Mouse (Mus musculus) liver, embryonic 16.5 days (tissue): ENCODE data around the gene Psg16. TPM values are rescaled to one million over a fixed set of nuclear protein-coding genes. Genes with fewer than 3 reads are reported as not detected.
"Not testable (repeated sequence)": the region's sequence is repeated elsewhere in the genome, so short reads cannot be mapped to it uniquely, and the experiment has no call there.

Source experiments
- ATAC-seq: fragments of 200-750 bp; cut with Nextera tagmentation; 2 replicates; pipeline ENCODE4 v1.8.0; 2017; ENCODE audit warnings: low read depth, mild to moderate bottlenecking, moderate number of reproducible peaks, moderate library complexity
- H3K27ac ChIP-seq: fragments of 300-500 bp; sonication (generic); 2 replicates; pipeline ENCODE4 v1.5.1; 2014; ENCODE audit warnings: mild to moderate bottlenecking, low read length
- H3K27me3 ChIP-seq: fragments of 300-500 bp; sonication (generic); 2 replicates; pipeline ENCODE4 v1.6.1; 2014; ENCODE audit warnings: low read depth, low read length, mixed read lengths; ENCODE audit not compliant: control insufficient read depth, insufficient read depth
- H3K36me3 ChIP-seq: fragments of 300-500 bp; sonication (generic); 2 replicates; pipeline ENCODE4 v1.6.1; 2014; ENCODE audit warnings: mild to moderate bottlenecking; ENCODE audit not compliant: control insufficient read depth, insufficient read depth
- H3K4me1 ChIP-seq: fragments of 300-500 bp; sonication (generic); 2 replicates; pipeline ENCODE4 v1.6.1; 2014; ENCODE audit warnings: low read depth, low read length, mixed read lengths; ENCODE audit not compliant: control insufficient read depth
- H3K4me2 ChIP-seq: fragments of 300-500 bp; sonication (generic); 2 replicates; pipeline ENCODE4 v1.6.1; 2014; ENCODE audit warnings: low read depth, low read length, mixed read lengths
- H3K4me3 ChIP-seq: fragments of 300-500 bp; sonication (generic); 2 replicates; pipeline ENCODE4 v1.5.1; 2014; ENCODE audit warnings: low read depth, mild to moderate bottlenecking, low read length
- H3K9ac ChIP-seq: fragments of 300-500 bp; sonication (generic); 2 replicates; pipeline ENCODE4 v1.6.1; 2014; ENCODE audit warnings: low read depth, low read length
- H3K9me3 ChIP-seq: fragments of 300-500 bp; sonication (generic); replicated peaks from 2 replicates; pipeline ENCODE4 v1.6.1; 2016; ENCODE audit warnings: low read length; ENCODE audit not compliant: control insufficient read depth
- WGBS: fragments of 180-500 bp; shearing (Covaris S2); extraction: QIAGEN DNeasy Blood & Tissue Kit; methylation state at CpG from one replicate; pipeline ENCODE4 v1.1.7; 2014; ENCODE audit not compliant: insufficient replicate concordance; 5-methylcytosine and 5-hydroxymethylcytosine counted together
- polyA plus RNA-seq: library from polyadenylated mRNA; unstranded; fragments of >200 nt; fragmentation: Nextera tagmentation; extraction: Ambion mirVana; gene quantifications from 2 replicates; pipeline ENCODE4 v1.2.1, GENCODE M21; 2015

Gene Psg16
- polyA plus RNA-seq, 1 experiment from 2014 or later: 0.25 TPM

DNA sequence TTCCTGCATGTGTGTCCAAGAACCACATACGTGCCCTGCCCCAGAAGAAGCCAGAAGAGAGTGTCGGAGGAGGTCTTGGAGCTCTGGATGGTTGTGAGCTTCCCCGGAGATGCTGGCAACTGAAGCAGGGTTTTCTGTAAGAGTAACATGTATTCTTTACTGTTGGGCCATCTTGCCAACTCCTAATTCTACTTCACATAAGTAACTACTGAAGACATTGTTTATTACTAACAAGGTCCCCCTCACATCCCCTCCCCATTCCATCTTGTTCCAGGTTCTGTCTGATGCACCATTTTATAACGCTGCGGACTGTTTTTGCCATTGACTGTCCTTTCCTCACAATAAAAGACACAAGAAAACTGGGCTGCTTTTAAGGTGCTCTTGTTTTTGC is 332 bp upstream of the Psg16 start:
- no peak overlapping the region for H3K4me2 ChIP-seq
- WGBS: 49% methylated on average over 5 of the region's 5 CpGs

GRCm38 (mm10) chr7:17076542-17076941 is 2.7 kb downstream of the Psg16 start:
- peaks cover 7% of the 10 kb centered on the region for H3K4me1 ChIP-seq
- WGBS: 71% methylated on average over 1 of the region's 1 CpGs
- no peak overlapping the region for H3K27ac ChIP-seq
- no peak for ATAC-seq
- no peak overlapping the region for H3K4me2 ChIP-seq
- H3K27me3 ChIP-seq: no peaks in the 10 kb centered on the region
- no peak overlapping the region for H3K4me3 ChIP-seq
- no peaks in the 10 kb centered on the region; the same call in 1 of the 2 replicates for H3K9me3 ChIP-seq
- no peaks in the 10 kb centered on the region for H3K36me3 ChIP-seq
- H3K9ac ChIP-seq: no peak overlapping the region

More for the DNA sequence above, 332 bp upstream of the Psg16 start:
- Histone ChIP-seq H3K4me3 (no peak overlapping the region), H3K4me1 (peaks cover 7% of the 10 kb centered on the region), H3K27ac (peak overlapping the region; percentile 90; the same call in 1 of the 2 replicates), H3K27me3 (no peaks in the 10 kb centered on the region), H3K9ac (no peak overlapping the region), H3K9me3 (no peaks in the 10 kb centered on the region; the same call in 1 of the 2 replicates), H3K36me3 (no peaks in the 10 kb centered on the region)
- ATAC-seq: no peak

DNA sequence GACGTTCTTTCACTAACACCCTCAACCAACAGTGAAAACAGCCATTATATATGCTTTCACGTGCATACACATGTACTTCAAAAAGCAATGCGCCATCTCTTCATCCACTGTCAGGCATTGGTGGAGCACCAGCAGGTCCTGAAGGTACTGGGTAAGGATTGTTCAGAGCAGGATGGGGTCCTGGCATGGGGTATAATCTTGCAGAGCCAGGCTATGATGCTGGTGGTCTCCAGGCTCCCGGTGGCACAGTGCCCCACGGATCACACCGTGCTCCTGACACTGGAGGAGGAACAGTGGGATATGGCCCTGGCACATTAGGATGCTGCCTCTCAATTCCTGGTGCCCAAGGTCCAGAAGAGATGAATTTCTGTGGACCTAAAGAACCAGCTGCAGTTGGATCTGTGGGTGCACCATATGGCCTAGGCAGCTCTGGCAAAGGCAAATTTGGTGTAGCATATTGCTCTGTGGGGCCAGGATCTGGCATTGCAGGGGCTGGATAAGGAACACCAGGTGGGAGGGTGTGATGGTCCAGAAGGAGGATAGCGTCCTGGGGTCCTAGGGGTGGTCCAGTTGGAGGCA is 4.3 kb downstream of the Psg16 start:
- no peak for ATAC-seq

DNA sequence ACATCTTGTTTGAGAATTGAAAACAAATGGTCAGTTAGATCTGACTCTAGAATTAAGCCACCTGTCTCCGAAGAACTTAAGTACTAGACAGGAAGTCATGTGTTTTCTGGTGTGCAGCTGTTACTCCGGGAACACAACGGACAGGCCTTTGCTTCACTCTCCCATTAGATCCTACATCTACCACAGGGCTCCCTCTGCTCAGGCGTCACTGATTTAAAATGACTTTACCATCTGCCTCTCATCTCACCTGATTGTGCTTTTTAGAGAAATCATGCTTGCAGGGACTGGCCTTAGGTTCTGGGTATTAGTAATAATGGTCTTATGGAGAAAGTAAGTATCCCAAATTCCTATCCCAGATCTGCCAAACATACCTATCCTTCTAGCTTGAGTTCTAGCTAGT is 8.9 kb downstream of the Psg16 start:
- 61% methylated on average over 4 of the region's 4 CpGs for WGBS
- Histone ChIP-seq H3K27ac (no peak overlapping the region), H3K36me3 (no peaks in the 10 kb centered on the region), H3K4me2 (no peak overlapping the region), H3K27me3 (no peaks in the 10 kb centered on the region), H3K9me3 (no peaks in the 10 kb centered on the region), H3K4me1 (no peaks in the 10 kb centered on the region), H3K4me3 (no peak overlapping the region), H3K9ac (no peak overlapping the region)
- ATAC-seq: no peak

More for the DNA sequence above, 4.3 kb downstream of the Psg16 start:
- no peak overlapping the region for H3K4me3 ChIP-seq
- H3K27me3 ChIP-seq: no peaks in the 10 kb centered on the region
- H3K9me3 ChIP-seq: no peaks in the 10 kb centered on the region; the same call in 1 of the 2 replicates
- peaks cover 7% of the 10 kb centered on the region for H3K4me1 ChIP-seq
- H3K9ac ChIP-seq: no peak overlapping the region
- H3K36me3 ChIP-seq: no peaks in the 10 kb centered on the region
- 65% methylated on average over 7 of the region's 7 CpGs for WGBS
- H3K27ac ChIP-seq: no peak overlapping the region
- H3K4me2 ChIP-seq: no peak overlapping the region

DNA sequence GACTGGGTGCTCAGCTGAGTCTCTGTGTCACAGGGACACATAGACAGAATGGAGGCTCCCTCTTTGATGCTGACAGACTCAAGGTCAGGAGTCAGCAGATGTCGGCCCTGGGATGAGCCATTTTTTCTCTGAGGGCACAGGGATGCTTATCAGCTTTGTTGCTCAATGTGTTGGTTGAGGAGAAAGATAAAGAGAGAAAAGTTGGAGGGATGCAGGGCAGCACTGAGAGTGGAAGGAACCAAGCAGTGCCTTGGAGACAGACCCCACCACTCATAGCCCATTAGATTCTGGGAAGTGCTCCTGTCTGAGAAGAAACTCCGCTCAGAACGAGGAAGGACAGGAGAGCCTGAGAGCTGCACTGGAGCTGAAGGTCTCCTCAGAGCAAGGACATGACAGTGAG is 13.9 kb downstream of the Psg16 start:
- Histone ChIP-seq H3K27ac (no peak overlapping the region), H3K4me3 (no peak overlapping the region), H3K4me2 (no peak overlapping the region), H3K9me3 (no peaks in the 10 kb centered on the region), H3K36me3 (no peaks in the 10 kb centered on the region), H3K27me3 (no peaks in the 10 kb centered on the region), H3K4me1 (no peaks in the 10 kb centered on the region), H3K9ac (no peak overlapping the region)
- no peak for ATAC-seq
- 64% methylated on average over 3 of the region's 3 CpGs for WGBS

DNA sequence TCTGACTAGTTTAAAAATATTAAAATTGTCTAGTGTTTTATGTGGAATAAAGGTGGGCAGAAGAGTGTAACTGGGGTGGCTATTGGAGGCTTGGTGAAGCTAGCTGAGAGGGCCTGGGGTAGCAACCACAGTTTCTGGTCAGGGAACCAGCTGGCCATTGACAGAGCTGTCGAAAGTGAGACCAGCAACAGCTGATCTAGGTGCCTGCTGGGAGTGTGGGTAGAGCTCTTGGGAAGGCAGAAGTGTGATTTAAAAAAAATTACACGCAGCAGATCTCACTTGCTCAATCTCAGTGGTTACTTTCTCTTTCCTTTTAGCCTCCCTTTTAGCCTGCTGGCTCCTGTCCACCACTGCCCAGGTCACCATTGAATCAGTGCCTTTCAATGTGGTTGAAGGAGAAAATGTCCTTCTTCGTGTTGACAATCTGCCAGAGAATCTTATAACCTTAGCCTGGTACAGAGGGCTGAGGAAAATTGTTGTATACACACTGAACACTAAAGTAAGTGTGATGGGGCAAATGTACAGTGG is 16.3 kb downstream of the Psg16 start:
- ATAC-seq: no peak
- no peak overlapping the region for H3K4me3 ChIP-seq
- WGBS: 35% methylated on average over 3 of the region's 3 CpGs
- no peak overlapping the region for H3K9ac ChIP-seq
- no peaks in the 10 kb centered on the region for H3K4me1 ChIP-seq
- H3K36me3 ChIP-seq: no peaks in the 10 kb centered on the region
- H3K27ac ChIP-seq: no peak overlapping the region
- H3K9me3 ChIP-seq: no peaks in the 10 kb centered on the region
- no peak overlapping the region for H3K4me2 ChIP-seq
- H3K27me3 ChIP-seq: no peaks in the 10 kb centered on the region

- no peak overlapping the region for H3K27ac ChIP-seq
- WGBS: 3% methylated on average over 1 of the region's 1 CpGs
- ATAC-seq: no peak
- H3K4me3 ChIP-seq: no peak overlapping the region
- no peak overlapping the region for H3K4me2 ChIP-seq
- no peaks in the 10 kb centered on the region for H3K27me3 ChIP-seq
- no peaks in the 10 kb centered on the region for H3K4me1 ChIP-seq
- no peaks in the 10 kb centered on the region for H3K36me3 ChIP-seq
- H3K9me3 ChIP-seq: no peaks in the 10 kb centered on the region
- H3K9ac ChIP-seq: no peak overlapping the region
Observed at GRCm38 (mm10) chr7:17091280-17091679, 17.4 kb downstream of the Psg16 start.

GRCm38 (mm10) chr7:17101631-17102030 is 27.8 kb downstream of the Psg16 start:
- 70% methylated on average over 13 of the region's 13 CpGs for WGBS
- H3K9me3 ChIP-seq, ATAC-seq, H3K4me3 ChIP-seq, H3K36me3 ChIP-seq, H3K4me1 ChIP-seq, H3K9ac ChIP-seq, H3K4me2 ChIP-seq, H3K27me3 ChIP-seq, H3K27ac ChIP-seq: not testable (repeated sequence)

DNA sequence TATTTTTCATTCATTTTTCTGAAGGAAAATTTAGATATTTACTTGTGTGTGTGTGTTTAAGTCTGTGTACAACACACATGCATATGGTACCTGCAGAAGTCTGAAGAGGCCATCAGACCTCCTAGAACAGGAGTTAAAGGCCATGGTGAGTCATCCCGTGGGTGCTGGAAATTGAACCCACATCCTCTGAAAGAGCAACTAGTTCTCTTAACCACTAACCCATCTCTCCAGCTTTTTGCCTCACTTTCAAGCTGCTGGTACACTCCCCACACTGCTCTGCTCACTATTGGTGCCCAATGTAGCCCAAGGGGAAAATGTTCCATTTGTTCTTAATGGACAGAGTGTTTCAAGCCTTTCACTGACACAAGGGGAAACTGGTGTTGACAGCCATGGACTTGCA is 61.5 kb downstream of the Psg16 start:
- WGBS: 69% methylated on average over 1 of the region's 1 CpGs
- H3K4me2 ChIP-seq: no peak overlapping the region
- ATAC-seq: no peak
- H3K9ac ChIP-seq: no peak overlapping the region
- H3K27ac ChIP-seq: no peak overlapping the region
- no peak overlapping the region for H3K4me3 ChIP-seq
- no peaks in the 10 kb centered on the region for H3K36me3 ChIP-seq
- no peaks in the 10 kb centered on the region for H3K9me3 ChIP-seq
- H3K4me1 ChIP-seq: no peaks in the 10 kb centered on the region
- no peaks in the 10 kb centered on the region for H3K27me3 ChIP-seq
